Mouse (Mus musculus): ENCODE measurements around the gene Exosc2.

The Exosc2 gene

DNA sequence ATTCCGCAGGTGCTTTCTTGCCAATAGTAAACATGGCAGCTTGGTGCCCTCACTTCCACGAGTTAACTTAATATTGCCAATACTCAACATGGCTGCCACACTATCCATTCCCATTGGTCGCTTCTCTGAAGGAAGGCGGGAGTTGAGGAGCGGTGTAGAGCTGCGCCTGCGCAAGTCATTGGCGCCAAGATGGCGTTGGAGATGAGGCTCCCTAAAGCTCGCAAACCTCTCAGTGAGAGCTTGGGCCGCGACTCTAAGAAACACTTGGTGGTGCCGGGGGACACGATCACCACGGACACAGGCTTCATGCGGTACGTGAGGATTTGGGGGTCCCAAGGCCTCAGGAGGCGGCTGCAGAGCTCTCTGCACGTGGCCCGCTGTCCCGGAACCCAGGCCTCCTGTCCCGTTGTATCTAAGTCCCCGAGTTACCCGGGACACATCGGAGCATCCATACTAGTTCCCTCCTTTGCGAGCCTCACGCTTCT is at the start of gene Exosc2:
TSS of gene Exosc2 (plus strand) at position 165 of the 485 bp plus-strand sequence.
- peak; percentile 90 to 95 for DNase-seq

DNA sequence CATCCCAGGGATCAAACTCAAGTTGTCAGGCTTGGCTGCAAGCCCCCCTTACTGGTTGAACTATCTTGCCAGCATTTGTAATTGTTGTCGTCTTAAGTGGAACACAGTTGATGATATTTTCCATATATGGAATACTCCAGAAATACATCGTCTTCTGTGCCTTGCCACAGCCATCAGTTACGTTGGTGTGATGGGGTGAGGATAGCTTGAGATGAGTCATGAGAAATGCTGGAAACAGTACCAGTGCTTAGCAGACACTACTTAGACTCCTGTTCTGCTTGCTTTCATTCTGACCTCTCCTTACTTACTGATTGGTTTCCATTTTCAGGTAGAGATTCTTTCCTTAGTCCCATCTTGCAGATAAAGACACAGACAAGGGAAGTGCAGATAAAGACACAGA is 37.0 kb upstream of the Exosc2 start:
- DNase-seq, result no peak

DNA sequence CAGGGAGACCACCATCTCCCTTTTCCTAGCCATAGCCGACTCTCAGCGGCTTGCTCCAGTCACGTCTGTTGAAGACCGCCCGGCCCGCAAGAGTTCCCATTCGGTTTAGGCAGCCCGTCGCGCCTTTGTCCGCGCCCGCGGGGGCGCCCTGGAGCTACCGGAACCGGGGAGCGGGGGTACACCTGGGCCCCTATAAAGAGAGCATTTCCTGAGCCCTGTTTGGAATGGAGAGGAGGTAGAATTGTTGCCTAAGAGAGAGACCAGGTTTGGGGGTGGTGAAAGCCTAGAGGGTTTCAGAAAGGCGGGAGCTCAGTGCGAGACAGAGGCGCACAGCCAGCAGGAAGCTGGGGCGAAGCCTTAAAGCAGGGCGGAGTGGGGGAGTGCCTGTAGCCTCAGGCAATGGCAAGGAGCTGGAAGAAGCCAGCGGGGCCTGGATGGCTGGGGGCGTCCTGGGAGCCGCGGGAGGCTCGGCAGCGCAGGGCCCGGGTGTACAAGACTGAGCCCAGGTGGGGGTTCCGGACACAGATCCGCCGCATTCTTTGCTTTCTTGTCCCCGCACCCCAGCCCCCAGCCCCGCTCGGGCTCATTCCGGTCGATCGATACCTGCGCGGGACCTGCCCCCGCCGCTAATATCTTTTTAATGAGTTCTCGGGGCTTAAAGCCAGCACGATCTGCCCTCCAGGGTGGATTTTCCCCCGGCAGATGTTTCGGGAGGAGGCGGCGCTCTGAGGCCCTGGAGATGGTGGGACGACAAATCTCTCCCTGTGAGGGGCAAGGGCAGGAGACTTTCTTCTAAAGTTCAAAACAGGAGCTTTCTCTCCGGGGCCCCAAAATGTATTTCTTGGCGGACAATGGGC is 35.0 kb upstream of the Exosc2 start:
- peak in 1 of 2 experiments; percentile 33 for DNase-seq

DNA sequence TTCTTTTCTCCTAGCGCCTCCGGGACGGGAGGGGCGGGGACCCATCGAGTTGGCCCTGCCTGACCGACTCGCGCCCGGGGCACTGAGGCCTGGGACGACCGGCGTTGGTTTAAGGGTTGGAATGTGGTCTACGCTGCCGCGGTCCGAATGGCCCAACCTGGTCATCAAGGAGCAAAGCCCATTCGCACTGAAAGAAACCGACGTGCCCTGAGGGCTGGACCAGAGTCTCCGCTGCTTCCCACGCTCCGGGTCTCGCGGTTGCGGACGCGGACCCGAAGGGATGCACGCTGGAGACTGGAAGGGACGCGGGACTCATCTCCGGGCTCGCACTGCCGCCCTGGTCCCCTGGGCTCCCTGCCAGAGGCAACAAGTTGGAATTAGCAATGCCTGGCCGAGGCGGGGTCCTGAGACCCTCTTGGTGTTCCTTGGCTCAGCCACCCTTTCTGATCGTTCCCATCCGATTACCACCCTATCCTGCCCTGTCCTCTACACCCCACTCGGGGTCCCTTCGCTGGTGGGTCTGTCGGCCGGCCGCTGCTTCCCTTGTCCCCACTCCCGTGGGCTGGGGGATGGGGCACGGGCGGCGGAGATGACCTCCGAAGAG is 34.3 kb upstream of the Exosc2 start:
- DNase-seq, result peak; percentile 31 to 45

DNA sequence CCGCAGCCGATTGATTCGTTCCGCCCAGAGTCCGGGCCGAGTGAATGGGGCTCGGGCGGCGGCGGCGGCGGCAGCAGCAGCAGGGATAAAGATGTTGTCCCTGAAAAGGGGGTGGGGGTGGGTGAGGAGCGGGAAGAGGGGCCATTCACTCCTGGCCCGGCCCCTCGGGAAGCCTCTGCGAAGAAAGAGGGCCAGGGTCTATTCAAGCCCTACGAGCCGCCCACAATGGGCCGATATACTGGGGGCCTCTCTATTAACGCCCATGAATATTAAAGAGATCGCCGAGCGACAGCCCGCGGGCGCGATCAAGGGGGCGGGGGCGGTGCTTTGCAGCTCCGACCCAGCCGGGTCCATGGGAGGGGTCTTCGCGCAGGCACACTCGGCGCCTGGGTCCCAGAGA is 33.8 kb upstream of the Exosc2 start:
- no peak for DNase-seq

DNA sequence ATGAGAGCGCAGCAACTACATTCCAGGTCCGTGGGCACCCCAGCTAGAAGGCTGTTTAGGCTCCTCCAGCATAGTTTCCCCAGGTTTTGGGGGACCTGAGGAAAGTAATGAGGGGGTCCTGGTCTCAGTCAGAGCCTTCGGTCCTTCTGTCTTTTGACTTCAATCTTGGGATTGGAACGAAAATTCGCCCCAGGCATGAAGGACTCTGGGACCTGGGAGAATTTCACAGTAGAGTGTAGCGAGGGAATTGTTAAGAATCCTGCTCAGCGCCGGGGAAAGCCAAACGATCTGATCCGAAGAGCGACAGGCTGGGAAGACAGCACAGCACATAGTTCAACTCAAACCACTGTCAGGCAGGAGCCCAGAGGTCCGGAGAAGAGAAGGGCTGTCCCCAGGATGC is 33.2 kb upstream of the Exosc2 start:
- no peak for DNase-seq

DNA sequence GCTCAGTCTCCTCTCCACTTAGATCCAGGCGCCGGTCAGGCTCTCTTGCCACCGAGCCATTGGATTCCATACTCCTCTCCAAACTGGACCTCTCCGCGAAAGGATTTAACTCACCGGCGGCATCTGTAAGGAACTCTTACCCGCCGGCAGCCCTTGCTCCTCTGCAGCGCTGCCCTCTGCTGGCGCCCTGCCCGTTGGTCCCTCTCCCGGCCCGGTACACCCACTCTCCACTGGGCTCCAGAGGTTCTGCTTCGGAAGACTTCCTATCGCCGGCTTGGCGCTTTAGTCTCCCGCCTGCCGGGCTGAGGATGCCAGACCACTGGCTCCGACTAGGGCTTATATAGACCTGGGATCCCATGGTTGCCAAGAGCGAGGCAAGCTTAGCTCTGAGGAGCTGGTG is 32.7 kb upstream of the Exosc2 start:
- peak; percentile 76 to 80 for DNase-seq

DNA sequence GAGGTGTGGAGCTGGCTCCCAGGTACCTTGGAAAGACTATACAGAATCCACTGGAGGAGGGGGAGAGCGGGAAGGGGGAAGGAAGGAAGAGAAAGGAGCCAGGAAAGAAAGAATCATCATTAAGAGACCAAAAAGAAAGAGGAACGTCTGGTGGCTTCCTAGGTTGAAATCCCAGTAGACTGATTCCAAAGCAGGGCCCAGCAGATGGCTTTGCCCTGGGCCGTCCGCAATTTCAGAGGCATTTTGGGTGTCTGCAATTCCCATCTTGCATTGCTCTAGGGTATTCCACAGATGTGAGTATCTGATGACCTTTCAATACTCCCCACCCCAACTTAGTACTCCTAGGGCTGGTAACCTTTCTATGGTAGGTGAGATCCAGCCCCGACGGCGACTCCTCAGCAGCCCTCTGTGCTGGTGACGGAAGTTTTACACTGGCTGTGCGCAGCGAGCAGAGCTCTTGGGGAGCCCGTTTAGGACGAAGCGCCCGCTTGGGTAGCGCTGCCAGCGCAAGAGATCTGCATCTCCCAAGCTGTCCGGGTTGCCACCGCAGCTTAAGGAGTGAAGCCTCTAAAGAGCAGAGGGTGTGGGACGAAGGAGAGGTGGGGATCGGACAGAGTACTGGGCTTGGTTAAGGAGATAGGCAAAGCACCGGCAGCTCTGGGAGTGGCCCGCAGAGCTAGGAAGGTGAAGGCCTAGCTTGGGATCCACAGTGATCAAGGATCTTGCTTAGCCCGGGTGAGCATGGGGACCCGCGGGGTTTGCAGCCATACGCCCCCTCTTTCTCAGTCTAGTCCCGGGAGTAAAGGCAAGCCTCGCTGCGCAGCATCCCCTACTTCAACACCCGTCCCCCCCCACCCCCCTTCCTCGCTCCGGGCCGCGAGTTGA is 31.7 kb upstream of the Exosc2 start:
- no peak for DNase-seq

DNA sequence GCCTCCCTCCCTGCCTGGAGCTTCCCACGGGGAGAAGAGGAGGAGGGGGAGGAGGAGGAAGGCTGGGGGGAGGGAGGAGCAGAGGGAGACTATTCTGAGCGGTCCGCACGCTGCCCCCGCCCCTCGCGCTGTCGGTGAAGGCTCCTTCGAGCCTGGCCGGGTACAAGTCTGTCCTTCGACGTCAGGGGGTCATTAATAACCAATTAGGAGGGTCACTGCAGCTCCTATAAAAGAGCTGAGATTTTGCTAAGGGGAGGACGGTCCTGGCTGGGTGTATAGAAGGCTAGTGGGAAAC is 31.1 kb upstream of the Exosc2 start:
- DNase-seq, result no peak

DNA sequence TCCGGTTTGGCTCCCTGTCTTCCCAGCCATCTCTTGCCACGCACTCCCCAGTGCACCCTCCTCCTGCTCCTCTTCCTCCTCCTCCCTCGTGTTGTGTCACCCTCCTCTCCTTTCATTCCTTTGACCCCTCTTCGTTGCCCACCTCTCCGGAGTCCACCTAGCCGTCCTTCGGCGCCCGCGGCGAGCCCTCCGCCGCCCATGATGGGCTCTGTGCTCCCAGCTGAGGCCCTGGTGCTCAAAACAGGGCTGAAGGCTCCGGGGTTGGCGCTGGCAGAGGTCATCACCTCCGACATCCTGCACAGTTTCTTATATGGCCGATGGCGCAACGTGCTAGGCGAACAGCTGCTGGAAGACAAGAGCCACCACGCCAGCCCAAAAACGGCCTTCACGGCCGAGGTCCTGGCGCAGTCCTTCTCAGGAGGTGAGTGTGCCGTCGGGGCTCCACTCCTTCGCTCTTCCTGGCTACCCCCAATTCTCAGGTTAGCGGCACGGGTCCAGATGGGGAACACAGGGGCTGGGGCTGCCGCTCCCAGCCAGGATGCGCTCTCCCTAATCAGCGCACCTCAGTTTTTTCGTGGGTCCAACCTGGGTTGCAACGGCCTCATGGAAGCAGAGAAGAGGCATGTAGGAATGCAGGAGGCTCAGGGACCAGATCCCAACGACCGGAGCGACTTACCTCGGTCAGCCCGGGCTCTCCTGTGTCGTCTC is 30.5 kb upstream of the Exosc2 start, which contains the start of gene Prdm12:
TSS of gene Prdm12 (plus strand) at position 137 of the 708 bp plus-strand sequence.
- DNase-seq, result no peak

DNA sequence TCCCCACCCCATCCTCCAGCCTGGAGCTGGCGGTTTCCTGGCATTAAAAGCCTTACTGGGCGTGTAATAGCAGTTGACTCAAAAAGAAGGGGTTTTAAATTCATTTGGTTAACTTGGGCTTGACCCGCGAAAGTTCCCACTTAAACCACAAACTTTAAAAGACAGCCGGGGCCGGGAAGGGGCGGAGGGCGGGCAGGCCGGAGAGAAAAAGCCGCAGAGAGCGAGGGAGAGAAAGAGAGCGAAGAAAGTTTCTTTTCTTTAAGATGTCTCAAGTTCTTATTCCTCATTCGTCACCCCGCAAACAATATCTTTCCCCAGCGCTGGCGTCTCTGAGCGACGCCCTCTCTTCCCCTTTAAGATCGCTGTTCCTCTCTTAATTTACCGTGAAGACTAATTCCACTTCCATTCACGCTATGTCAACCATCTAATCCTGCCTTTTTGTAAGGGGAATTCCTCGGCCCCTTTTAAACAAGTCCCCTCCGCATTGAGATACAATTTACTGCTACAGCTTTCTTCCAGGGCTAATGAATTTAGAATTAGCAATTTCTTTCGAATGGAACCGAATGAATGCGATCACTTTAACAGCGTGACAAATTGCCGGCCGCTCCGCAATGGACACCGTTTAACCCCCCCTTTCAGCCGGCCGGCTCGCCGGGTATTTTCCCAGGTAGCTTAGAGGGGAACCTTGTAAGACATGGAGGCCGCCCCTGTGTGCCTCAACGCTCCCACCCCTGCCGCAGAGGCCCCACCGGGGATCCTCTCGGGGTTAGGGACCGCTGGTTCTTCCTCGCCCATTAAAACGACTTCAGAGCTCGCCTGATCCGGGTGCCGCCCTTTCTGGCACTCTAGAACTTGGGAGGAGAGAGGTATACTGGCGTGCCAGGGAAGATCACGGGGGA is 29.7 kb upstream of the Exosc2 start:
- peak in 1 of 2 experiments; percentile 19 for DNase-seq

DNA sequence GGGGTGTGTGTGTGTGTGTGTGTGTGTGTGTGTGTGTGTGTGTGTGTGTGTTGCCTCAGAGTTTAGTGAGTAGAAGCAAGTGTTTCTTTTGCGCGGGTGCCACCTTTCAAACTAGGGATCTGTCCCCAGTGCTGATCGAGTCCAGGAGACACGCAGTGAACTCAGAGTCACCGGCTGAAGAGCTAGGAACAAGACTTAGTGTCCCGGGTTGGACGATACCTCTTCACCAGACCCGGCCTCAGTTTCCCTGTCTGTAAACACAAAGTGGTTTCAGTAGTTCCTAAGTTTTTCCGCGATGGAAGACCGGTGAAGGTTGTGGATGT is 29.0 kb upstream of the Exosc2 start:
- DNase-seq, result no peak

DNA sequence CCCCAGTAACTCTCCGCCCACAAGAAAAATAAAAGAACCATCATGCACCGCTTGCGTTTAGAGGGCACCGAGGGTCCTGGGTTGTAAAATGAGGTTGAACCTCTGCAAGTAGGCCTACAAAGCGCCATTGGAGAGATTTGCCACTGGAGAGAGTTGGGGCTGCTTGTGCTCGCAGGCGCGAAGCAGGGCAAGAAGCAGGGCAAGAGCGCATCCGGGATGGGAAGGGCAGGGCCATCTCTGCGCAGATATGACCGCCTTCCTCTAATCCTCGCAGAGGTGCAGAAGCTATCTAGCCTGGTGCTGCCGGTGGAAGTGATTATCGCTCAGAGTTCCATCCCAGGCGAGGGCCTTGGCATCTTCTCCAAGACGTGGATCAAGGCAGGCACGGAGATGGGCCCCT is 28.6 kb upstream of the Exosc2 start:
- no peak for DNase-seq

DNA sequence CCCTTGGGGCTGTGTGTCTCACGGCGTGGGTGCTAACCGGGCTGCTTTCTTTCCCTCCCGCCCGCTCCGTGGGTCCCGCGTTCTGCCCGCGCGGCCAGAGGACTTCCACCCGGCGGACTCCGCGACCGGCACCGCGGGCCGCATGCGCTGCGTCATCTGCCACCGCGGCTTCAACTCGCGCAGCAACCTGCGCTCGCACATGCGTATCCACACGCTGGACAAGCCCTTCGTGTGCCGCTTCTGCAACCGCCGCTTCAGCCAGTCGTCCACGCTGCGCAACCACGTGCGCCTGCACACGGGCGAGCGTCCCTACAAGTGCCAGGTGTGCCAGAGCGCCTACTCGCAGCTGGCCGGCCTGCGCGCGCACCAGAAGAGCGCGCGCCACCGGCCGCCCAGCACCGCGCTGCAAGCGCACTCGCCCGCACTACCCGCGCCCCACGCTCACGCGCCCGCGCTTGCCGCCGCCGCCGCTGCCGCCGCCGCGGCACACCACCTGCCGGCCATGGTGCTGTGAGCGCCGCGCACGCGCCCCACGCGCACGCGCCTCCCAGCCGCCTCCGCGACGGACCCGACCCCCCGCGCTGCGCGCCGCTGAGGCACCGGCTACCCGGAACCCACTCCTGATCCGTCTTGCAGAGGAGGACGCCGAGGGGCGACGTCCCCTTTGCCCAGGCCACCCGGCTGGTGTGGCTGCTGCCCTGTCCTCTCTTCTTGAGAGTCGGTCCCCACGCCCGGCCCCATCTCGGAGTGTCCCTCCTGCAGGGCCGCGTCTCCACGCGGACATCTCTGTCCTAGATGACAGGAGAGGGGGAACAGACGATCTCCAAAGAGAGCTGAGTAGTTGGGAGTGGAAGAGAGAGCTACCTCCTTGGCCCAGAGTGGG is 16.3 kb upstream of the Exosc2 start:
- peak; percentile 37 to 53 for DNase-seq

DNA sequence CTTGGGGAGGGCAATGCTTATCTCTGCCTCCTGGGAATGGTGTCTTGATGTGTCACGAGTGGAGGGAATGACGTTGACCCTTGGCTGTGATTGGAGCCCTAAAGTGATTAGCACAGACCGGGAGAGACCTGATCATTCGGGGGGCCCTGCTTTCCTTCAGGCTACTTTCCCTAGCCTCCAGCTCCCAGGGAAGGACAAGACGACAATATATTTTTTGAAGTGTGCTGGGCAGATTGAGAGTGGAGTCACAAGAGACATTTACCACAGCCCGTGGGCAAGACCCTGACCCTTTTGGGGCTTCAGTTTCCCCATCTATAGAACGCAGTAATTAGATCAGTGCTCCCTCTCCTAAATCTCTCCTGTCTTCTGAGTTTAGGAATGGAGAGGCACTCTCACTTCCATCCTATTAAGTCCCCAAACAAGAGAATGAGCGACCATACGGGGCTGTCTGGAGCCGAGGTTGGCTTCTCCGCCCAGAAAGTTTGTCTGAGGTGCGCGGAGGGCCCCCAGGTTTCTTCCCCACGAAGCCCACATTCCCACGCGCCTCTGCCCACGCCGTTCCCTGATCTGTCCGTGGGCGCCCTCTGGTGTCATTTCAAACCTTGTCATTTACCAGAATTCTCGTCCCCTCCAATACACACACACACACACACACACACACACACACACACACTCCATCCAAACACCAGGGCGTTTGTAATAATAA is 15.5 kb upstream of the Exosc2 start:
- peak; percentile 76 for DNase-seq

DNA sequence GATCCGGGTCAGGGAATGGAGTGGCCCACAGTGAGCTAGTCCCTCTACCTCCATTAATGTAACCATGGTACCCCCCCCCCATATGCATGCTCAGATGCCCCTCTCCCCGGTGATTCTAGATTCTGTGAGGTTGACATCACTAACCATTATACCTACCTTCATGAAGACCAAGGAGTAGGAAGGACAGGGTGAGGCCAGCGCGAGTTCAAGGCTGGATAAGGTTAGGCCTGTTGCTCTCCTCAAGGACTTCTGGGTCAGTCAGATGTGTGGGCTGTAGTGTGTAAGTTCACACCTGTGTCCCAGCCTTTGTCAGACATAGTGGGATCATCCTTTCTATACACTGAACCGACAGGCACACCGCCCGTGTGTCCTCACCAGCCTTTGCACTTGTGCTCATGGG is 14.1 kb upstream of the Exosc2 start:
- DNase-seq, result no peak

DNA sequence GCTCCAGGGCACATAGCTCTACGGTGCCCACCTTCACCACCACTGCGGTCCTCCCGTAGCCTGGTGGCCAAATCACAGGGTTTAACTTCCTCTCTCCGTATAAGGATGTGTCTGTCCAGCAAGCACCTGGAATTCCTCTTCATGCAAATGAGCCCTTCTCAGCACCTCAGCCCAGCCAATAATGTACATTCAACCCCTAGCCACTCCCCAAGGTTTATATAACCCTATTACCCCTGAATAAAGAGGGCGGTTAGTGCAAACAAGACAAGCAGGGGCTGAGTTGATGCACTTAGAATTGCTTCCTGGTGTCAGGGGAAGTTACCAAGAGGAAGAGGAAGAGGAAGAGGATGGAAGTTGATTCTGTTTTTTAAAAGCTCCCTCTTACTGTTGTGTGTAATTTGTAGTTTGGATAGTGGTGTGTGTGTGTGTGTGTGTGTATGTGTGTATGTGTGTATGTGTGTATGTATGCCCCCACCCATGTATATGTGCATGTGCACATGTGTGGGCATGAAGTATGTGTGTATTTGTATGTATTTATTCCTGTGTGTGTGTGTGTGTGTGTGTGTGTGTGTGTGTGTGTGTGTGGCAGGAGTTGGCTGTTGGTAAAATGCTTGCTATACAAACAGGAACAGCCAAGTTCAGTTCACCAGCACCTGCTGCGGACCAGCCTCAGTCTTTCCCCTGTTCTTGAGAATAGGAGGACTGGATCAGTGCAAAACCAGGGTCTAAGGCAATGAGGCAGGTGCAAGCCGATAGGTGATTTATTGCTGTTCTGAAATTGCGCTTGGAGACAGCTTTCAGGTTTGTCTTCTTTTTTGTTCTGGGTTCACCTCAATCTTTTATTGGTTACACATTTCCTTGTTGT is 7.3 kb upstream of the Exosc2 start:
- no peak for DNase-seq

DNA sequence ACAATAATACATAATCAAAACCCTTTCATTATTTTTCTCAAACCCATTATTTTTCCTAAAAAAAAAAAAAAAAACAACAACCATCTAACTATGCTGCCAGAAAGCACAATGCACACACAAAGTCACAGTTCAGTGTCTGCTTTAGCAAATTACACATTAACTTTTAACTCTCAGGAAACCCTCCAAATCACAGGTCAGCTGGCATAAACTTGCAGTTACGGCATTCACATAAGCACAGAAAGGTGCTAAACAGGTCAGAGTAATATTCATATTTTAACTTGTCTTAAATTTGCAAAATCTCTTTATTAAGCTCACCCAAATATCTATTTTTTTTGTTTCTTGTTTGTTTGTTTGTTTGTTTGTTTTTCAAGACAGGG is 6.7 kb upstream of the Exosc2 start:
- no peak for DNase-seq

DNA sequence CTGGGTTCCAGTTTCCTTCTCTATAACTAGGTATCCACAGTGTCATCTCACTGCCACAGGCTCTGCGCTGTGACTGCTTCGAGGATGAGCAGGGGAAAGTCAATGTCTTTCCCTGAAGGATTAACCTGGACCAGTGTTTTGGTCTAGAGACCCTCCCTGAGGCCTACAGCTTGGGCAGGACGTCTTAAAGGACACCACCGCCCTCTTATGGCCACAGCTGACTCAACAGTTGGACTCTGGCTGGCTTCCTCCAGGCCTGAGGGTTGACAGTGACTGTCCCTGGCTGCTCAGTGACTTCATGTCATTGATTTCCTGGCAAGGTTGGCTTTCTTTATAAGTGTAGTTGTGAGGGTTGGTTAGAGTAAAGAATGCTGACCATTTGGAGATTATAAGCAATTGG is 3.2 kb upstream of the Exosc2 start:
- peak; percentile 69 to 74 for DNase-seq

All from kidney, postnatal 4 days (tissue).